Mouse (Mus musculus) CH12.LX (cell line): ENCODE data around the gene Vps37c. TPM values are rescaled to one million over a fixed set of nuclear protein-coding genes. Genes with fewer than 3 reads are reported as not detected.

Experiments used
- DNase-seq: peaks from one replicate; pipeline ENCODE4 v3.0.0-alpha.2; 2013; ENCODE audit errors: extremely low read depth
- H3K27ac ChIP-seq: 2 replicates; pipeline ENCODE4 v1.5.1; 2012; ENCODE audit warnings: low read depth, mild to moderate bottlenecking, control low read depth, moderate library complexity; ENCODE audit not compliant: insufficient read depth
- H3K27me3 ChIP-seq: replicated peaks from 2 replicates; pipeline ENCODE3; 2012; ENCODE audit warnings: inconsistent platforms
- H3K36me3 ChIP-seq, 2 experiments: replicated peaks in 1 of 2; 2 replicates each; pipeline versions ENCODE3 to v1.6.1; 2012; ENCODE audit warnings: inconsistent platforms in 1 of 2, low read length in 1 of 2, mild to moderate bottlenecking in 1 of 2, mixed read lengths in 1 of 2, moderate library complexity in 1 of 2; ENCODE audit not compliant: control insufficient read depth in 1 of 2, insufficient read depth in 1 of 2
- H3K4me1 ChIP-seq, 2 experiments: 2 replicates each; pipeline ENCODE4 v1.6.1; 2012; ENCODE audit warnings: inconsistent platforms in 1 of 2, moderate library complexity in 1 of 2; ENCODE audit not compliant: insufficient read depth in 2 of 2, control insufficient read depth in 1 of 2
- H3K4me2 ChIP-seq: 2 replicates; pipeline ENCODE4 v1.6.1; 2012; ENCODE audit warnings: low read depth, mild to moderate bottlenecking, control low read depth; ENCODE audit not compliant: poor library complexity, insufficient read depth, severe bottlenecking
- H3K4me3 ChIP-seq, 3 experiments: fragments of 150-350 bp in 1 of 3; sonication (generic) in 1 of 3; replicated peaks in 1 of 3; 2 replicates each; pipeline versions ENCODE3 to v1.5.1; 2011 to 2012; ENCODE audit warnings: low read depth in 2 of 3, low read length in 2 of 3, mild to moderate bottlenecking in 2 of 3, moderate library complexity in 2 of 3, control low read depth in 1 of 3, improper control_type of control experiment in 1 of 3, inconsistent platforms in 1 of 3, mixed read lengths in 1 of 3; ENCODE audit not compliant: poor library complexity in 1 of 3
- H3K79me2 ChIP-seq: replicated peaks from 2 replicates; pipeline ENCODE4 v1.6.1; 2012; ENCODE audit warnings: mild to moderate bottlenecking, moderate library complexity; ENCODE audit not compliant: control insufficient read depth, poor library complexity, insufficient read depth, severe bottlenecking; ENCODE audit errors: extremely low read depth
- H3K9ac ChIP-seq: 2 replicates; pipeline ENCODE4 v1.6.1; 2012; ENCODE audit warnings: low read depth, mild to moderate bottlenecking, control low read depth, moderate library complexity; ENCODE audit not compliant: insufficient read depth
- H3K9me3 ChIP-seq: replicated peaks from 2 replicates; pipeline ENCODE3; 2012; ENCODE audit warnings: low read length, inconsistent platforms, mixed read lengths
- BHLHE40 ChIP-seq: IDR thresholded peaks from 2 replicates; pipeline ENCODE4 v1.6.1; 2011; ENCODE audit warnings: mild to moderate bottlenecking, low read depth, low read length, improper control_type of control experiment
- CHD2 ChIP-seq: IDR thresholded peaks from 2 replicates; pipeline ENCODE4 v1.6.1; 2011; ENCODE audit warnings: low read length, improper control_type of control experiment
- ELF1 ChIP-seq: IDR thresholded peaks from 2 replicates; pipeline ENCODE4 v1.6.1; 2014; ENCODE audit warnings: low read depth, mild to moderate bottlenecking, inconsistent platforms, low read length, improper control_type of control experiment
- EP300 ChIP-seq: IDR thresholded peaks from 2 replicates; pipeline ENCODE4 v1.6.1; 2011; ENCODE audit warnings: low read length, improper control_type of control experiment
- IRF4 ChIP-seq: IDR thresholded peaks from 2 replicates; pipeline ENCODE4 v1.6.1; 2014; ENCODE audit warnings: low read depth, mild to moderate bottlenecking, inconsistent platforms, low read length, improper control_type of control experiment
- KAT2A ChIP-seq: IDR thresholded peaks from 2 replicates; pipeline ENCODE4 v1.6.1; 2012; ENCODE audit warnings: low read length, improper control_type of control experiment, inconsistent platforms; ENCODE audit not compliant: insufficient replicate concordance
- MAFK ChIP-seq: IDR thresholded peaks from 2 replicates; pipeline ENCODE4 v1.6.1; 2011; ENCODE audit warnings: low read length, improper control_type of control experiment; ENCODE audit not compliant: insufficient replicate concordance
- MAX ChIP-seq: IDR thresholded peaks from 2 replicates; pipeline ENCODE4 v1.6.1; 2011; ENCODE audit warnings: low read length, improper control_type of control experiment
- MAZ ChIP-seq: IDR thresholded peaks from 2 replicates; pipeline ENCODE4 v1.6.1; 2012; ENCODE audit warnings: low read depth, mild to moderate bottlenecking, inconsistent platforms, low read length, improper control_type of control experiment, moderate library complexity
- MEF2A ChIP-seq: IDR thresholded peaks from 2 replicates; pipeline ENCODE4 v1.6.1; 2014; ENCODE audit warnings: low read depth, mild to moderate bottlenecking, inconsistent platforms, low read length, improper control_type of control experiment, borderline replicate concordance
- MXI1 ChIP-seq: IDR thresholded peaks from 2 replicates; pipeline ENCODE4 v1.6.1; 2011; ENCODE audit warnings: mild to moderate bottlenecking, low read depth, low read length, improper control_type of control experiment
- NRF1 ChIP-seq: IDR thresholded peaks from 2 replicates; pipeline ENCODE4 v1.6.1; 2014; ENCODE audit warnings: low read depth, mild to moderate bottlenecking, inconsistent platforms, low read length, improper control_type of control experiment, moderate library complexity
- PAX5 ChIP-seq: IDR thresholded peaks from 2 replicates; pipeline ENCODE4 v1.6.1; 2012; ENCODE audit warnings: low read length, inconsistent platforms, mixed read lengths
- POLR2A ChIP-seq: IDR thresholded peaks from 2 replicates; pipeline ENCODE4 v1.6.1; 2011; ENCODE audit warnings: low read depth, mild to moderate bottlenecking, improper control_type of control experiment, low read length
- POLR2AphosphoS2 ChIP-seq: IDR thresholded peaks from 2 replicates; pipeline ENCODE4 v1.6.1; 2011; ENCODE audit warnings: low read depth, low read length, improper control_type of control experiment
- UBTF ChIP-seq: IDR thresholded peaks from 2 replicates; pipeline ENCODE4 v1.6.1; 2012; ENCODE audit warnings: low read depth, mild to moderate bottlenecking, inconsistent platforms, low read length, improper control_type of control experiment, moderate library complexity
- USF2 ChIP-seq: conservative IDR thresholded peaks from 2 replicates; pipeline ENCODE4 v1.6.1; 2011; ENCODE audit warnings: low read depth, low read length, improper control_type of control experiment
- ZC3H11A ChIP-seq: IDR thresholded peaks from 2 replicates; pipeline ENCODE4 v1.6.1; 2012; ENCODE audit warnings: low read depth, mild to moderate bottlenecking, inconsistent platforms, low read length, improper control_type of control experiment
- ZKSCAN1 ChIP-seq: IDR thresholded peaks from 2 replicates; pipeline ENCODE4 v1.6.1; 2012; ENCODE audit warnings: low read depth, inconsistent platforms, low read length, improper control_type of control experiment, borderline replicate concordance
- dilution Hi-C: fragments of 300-500 bp; cut with MboI; formaldehyde crosslinking; loops from 2 replicates; pipeline ENCODE4 v1.14.3; 2020; ENCODE audit warnings: low sequenced_read_pairs; ENCODE audit not compliant: extremely low pct_unique_long_range_greater_than_20kb, extremely low pct_ligation_motif_present
- in situ Hi-C: fragments of 300-500 bp; cut with MboI; formaldehyde crosslinking; loops from 3 replicates; pipeline ENCODE4 v1.14.3; 2019; ENCODE audit warnings: low sequenced_read_pairs, low pct_ligation_motif_present, low pct_unique_long_range_greater_than_20kb, mixed read lengths
- polyA plus RNA-seq: library from polyadenylated mRNA; unstranded; fragments of >175 nt; gene quantifications from 2 replicates; pipeline ENCODE4 v1.2.1, GENCODE M21; 2012; ENCODE audit warnings: low read depth; ENCODE audit not compliant: insufficient read length
- total RNA-seq, 2 experiments: library from RNA; depleted of rRNA; stranded (reverse); fragments of 300-350 nt in 1 of 2; fragments of >200 nt in 1 of 2; gene quantifications; 2 replicates each; pipeline ENCODE4 v1.2.3; 2012 to 2014

Gene Vps37c
- total and polyA plus RNA-seq, 3 experiments = 6.2 to 13.0 (median 9.5) TPM

GRCm38 (mm10) chr19:10656058-10656457 lies 32.5 kb upstream of the Vps37c start:
- dilution Hi-C loops = no loop called here
- Histone ChIP-seq H3K36me3 (peaks cover 0 to 26% of the 10 kb centered on the region in 2 experiments), H3K4me2 (no peak overlapping the region), H3K9me3 (no peaks in the 10 kb centered on the region), H3K9ac (no peak overlapping the region), H3K27ac (no peak overlapping the region), H3K4me3 (no peak overlapping the region), H3K27me3 (no peaks in the 10 kb centered on the region), H3K4me1 (peaks cover 5 to 14% of the 10 kb centered on the region in 2 experiments), H3K79me2 (no peaks in the 10 kb centered on the region)
- TF ChIP-seq CHD2 (no peak), USF2 (no peak), POLR2A (no peak), NRF1 (no peak), EP300 (no peak), MEF2A (no peak), ZKSCAN1 (no peak), UBTF (no peak), BHLHE40 (no peak), PAX5 (no peak), MXI1 (no peak)
- DNase-seq = no peak
- in situ Hi-C loops = no loop called here

GRCm38 (mm10) chr19:10657742-10658141 lies 30.8 kb upstream of the Vps37c start:
- dilution Hi-C loops = no loop called here

More at GRCm38 (mm10) chr19:10657742-10658141, 30.8 kb upstream of the Vps37c start:
- Histone ChIP-seq H3K9me3 (no peaks in the 10 kb centered on the region), H3K9ac (no peak overlapping the region), H3K27ac (no peak overlapping the region), H3K4me1 (peaks cover 3% of the 10 kb centered on the region in 2 experiments; a peak in 2 of 4 replicates), H3K27me3 (no peaks in the 10 kb centered on the region), H3K79me2 (no peaks in the 10 kb centered on the region), H3K4me2 (no peak overlapping the region), H3K4me3 (no peak overlapping the region), H3K36me3 (peaks cover 0 to 26% of the 10 kb centered on the region in 2 experiments)
- no peak for DNase-seq
- TF ChIP-seq KAT2A = no peak
- TF ChIP-seq POLR2A = no peak
- TF ChIP-seq ELF1 = no peak
- TF ChIP-seq MAFK = no peak
- TF ChIP-seq MAZ = no peak
- no peak for TF ChIP-seq MEF2A
- no peak for TF ChIP-seq MXI1
- no peak for TF ChIP-seq MAX
- no peak for TF ChIP-seq ZKSCAN1
- TF ChIP-seq ZC3H11A = no peak
- no peak for TF ChIP-seq POLR2AphosphoS2
- no peak for TF ChIP-seq NRF1
- TF ChIP-seq IRF4 = no peak
- TF ChIP-seq USF2 = no peak
- in situ Hi-C loops = no loop called here
